Mouse (Mus musculus): ENCODE measurements around the gene Tgfb3.

DNA sequence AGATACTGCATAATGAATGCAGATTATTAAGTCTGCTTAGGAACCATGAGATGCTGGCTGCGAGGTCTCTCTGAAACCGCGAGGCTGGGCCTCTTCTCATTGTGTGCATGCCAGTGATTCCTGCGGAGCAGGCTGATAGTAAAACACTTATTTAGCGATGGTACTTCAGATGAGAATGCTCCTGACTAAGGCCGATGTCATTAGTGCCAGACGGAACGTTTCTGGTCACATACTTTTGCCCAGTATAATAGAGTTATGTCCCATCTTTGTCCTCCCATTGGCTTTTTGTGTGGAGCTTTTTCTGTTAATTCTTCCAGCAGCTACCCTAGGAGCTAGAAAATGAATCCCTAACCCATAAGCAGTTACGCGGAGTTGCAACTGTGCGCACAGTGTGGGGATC is 18.9 kb upstream of the Tgfb3 start:
- TF ChIP-seq CTCF (IDR thresholded peaks at IDR 0.05; ENCODE audit: borderline replicate concordance, insufficient read depth, low read length) (no peak), POLR2A (IDR thresholded peaks at IDR 0.05; ENCODE audit: low read depth, low read length) (no peak)
